Mouse (Mus musculus) v-Abl transformed pro-B cells (cell line): ENCODE data around the gene Kif12.

Experiments used
- in situ Hi-C, 2 experiments: fragments of 400-800 bp; cut with MboI; formaldehyde crosslinking; loops; one replicate each; pipeline ENCODE4 v1.15.1; 2025; ENCODE audit not compliant: unreplicated experiment in 2 of 2

The Kif12 gene

GRCm38 (mm10) chr4:63171969-63172685 lies at the start of gene Kif12:
Kif12 (minus strand) TSS chr4:63172131.
- in situ Hi-C loops, result loop anchor here in 1 of 2 experiments (25.0 kb wide), 1 partner anchor 790 kb away; no protein-coding TSS in a partner anchor

DNA sequence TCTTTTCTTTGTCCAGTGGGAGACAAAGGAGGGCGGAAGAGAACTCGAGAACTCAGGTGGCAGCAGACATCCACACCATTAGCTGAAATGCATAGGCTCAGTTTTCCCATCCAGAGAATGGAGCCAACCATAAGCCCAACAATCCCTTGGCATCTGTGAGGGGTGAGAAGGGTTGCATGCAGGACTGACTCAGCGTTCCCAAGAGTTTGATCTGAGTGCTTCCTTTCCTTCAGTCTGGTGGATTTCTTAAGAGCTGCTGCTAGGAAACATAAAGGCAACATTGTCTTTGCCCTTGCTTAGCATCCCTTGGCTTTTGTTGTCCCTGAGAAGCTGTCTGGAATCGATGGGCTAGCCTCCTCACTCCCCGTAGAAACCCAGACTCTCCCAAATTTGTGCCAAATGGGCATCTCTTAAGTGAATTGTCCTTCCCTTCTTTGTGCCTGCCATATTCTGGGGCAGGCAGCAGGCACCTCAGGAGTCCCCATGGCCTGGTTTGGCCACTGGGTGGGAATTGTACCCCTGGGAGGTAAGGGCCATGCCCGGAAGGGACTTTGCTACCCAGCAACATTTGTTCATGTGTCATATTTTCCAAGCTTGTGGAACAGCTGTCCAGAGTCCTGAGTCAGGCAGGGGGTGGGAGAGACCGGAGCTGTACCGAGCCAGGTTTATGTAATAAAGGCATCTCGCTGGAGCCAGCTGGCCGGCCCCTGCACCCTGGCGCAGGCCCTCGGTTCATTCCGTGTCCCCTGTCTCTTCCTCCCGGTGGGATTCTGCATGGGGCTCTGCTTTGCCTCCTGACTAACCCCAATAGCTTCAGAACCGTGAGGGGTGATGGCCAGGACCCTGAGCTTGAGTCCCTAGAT lies 49.4 kb upstream of the Kif12 start:
- in situ Hi-C loops, result loop anchor here in 1 of 2 experiments (25.0 kb wide), 1 partner anchor 909 kb away; no protein-coding TSS in a partner anchor

DNA sequence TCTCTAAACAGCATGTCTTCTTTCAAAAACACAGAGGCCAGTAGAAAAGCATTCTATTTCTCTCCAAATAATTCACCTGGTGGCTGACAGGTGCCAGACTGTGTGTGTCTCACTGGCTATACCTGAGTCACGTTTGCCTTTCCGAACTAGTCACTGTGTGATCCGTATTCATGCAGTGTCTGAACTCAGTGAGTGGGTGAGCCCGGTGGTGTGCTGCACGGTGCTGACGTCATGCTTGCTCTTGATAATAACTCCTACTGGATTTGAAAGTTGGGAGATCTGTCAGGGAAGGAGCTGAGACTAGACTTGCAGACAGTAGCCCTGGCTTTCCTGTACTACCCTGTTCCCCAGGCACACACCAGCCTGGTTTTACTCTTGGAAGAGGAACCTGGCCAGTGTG lies 47.7 kb upstream of the Kif12 start:
- in situ Hi-C loops, result loop anchor here (5.0 to 25.0 kb wide), 4 partner anchors 37 to 907 kb away; no protein-coding TSS in a partner anchor

- in situ Hi-C loops, result loop anchor here (5.0 to 25.0 kb wide), 4 partner anchors 37 to 907 kb away; no protein-coding TSS in a partner anchor
These were observed 47.1 kb upstream of the Kif12 start for GRCm38 (mm10) chr4:63219059-63219458.

DNA sequence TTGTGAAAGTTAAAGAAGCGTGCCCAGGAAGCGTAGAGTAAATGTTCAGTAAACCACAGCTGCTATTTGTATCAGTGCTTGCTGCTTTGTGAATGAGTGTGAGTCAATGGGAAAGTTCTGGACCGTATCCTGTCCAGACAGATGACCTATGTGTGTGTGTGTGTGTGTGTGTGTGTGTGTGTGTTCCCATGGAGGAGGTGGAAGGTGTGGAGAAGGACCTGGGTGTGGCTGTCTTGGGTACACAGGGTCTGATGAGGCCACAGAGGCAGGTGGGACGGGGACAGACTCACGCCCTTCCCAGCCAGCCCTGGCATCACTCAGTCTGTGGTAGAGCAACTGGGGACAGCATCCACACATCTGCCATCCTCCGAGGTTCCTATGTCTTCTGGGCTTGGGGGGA lies 45.6 kb upstream of the Kif12 start:
- in situ Hi-C loops, result loop anchor here (5.0 to 25.0 kb wide), 4 partner anchors 35 to 905 kb away; no protein-coding TSS in a partner anchor

- in situ Hi-C loops, result loop anchor here (5.0 to 25.0 kb wide), 4 partner anchors 34 to 904 kb away; no protein-coding TSS in a partner anchor
These were observed 44.6 kb upstream of the Kif12 start for GRCm38 (mm10) chr4:63216566-63216965.

DNA sequence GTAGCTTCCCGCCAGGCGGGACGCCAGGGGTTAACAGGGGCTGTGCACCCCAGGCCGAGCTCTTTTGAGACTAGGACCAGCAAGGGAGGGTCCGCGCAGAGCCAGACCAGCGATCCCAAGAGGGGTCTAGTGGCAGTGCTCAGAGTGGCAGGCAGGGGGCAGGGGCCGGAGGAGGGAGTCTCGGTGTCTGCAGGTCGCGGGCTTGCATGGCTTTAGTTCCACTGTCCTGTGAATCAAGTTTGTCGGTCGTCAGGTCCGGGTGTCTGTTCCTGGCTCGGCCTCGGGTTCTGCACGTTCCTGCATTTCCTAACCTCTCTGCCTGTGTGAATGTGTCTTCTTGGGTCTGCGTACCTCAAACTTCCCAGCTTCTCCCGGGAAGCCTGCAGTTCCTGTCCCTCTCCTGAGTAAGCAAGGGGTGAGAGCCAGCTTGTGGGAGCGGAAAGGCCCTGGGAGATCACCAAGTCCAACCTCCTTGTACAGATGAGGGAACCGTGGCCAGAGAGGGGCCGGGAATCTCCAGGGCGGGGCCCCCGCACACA lies 44.1 kb upstream of the Kif12 start:
- in situ Hi-C loops, result loop anchor here (5.0 to 25.0 kb wide), 4 partner anchors 34 to 904 kb away; no protein-coding TSS in a partner anchor

DNA sequence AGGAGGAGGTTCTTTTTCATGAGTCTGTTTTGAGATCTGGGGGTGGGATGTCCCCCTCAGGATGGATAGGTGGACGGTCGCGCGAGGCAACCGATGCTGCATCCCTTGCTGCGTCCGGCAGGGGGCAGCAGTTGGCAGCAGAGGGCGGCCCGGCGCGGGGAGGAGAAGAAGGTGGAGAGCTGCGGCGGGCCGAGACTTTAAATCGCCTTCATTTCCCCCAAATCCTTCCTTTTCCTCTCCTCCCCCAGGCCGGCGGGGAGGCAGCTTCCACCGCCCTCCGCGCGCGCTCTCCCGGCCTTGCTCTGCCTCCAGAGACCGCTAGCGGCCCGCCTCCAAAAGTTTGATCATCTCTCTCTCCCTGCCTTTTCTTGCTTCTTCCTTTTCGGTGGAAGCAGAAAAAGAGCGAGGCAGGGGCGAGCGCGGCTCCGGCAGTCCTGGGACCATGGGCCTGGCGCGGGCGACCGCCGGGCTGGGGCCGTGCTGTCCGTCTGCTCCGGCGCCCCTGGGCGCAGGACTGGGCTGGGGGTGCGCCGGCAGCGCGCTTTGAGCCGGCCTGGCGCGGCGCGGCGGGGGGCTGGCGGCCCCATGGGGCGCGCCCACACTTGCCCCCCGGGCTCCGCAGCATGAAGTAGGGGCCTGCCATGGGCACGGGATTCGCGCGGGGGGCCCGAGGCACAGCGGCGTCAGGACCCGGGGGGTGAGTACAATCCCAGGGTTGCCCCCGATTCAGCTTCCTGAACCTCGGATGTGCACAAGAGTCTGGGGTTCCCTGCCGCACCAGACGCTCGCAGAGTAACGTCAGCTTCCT lies 43.5 kb upstream of the Kif12 start:
- in situ Hi-C loops, result loop anchor here (5.0 to 25.0 kb wide), 4 partner anchors 33 to 903 kb away; no protein-coding TSS in a partner anchor

- in situ Hi-C loops, result loop anchor here in 1 of 2 experiments (10.0 to 25.0 kb wide), 2 partner anchors 351 to 902 kb away; no protein-coding TSS in a partner anchor
These were observed 42.1 kb upstream of the Kif12 start, which contains the start of gene Col27a1 for GRCm38 (mm10) chr4:63213907-63214621. Col27a1 (plus strand) TSS chr4:63214004.

DNA sequence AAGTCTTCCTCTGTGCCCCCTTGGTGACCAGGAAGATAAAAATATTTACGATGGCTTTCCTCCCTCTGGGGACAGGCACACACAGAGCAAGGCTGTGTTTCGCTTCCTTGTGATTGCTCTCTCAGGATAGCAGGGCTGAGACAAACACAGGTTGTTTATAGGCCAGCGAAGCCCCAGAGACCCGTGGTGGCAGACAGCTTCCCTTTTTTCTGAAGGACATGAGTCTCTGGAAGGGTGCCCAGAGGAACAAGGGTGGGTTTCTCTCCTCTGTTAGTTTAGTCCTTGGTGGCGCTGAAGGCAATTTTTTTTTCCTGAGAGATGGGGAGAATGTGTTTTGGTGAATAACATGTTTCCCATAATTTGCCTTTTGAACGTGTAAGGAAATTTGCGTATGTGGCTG lies 33.7 kb upstream of the Kif12 start:
- in situ Hi-C loops, result loop anchor here (5.0 to 25.0 kb wide), 5 partner anchors 202 to 893 kb away; no protein-coding TSS in a partner anchor

- in situ Hi-C loops, result loop anchor here (10.0 to 25.0 kb wide), 3 partner anchors 361 to 892 kb away; no protein-coding TSS in a partner anchor
These were observed 31.9 kb upstream of the Kif12 start for GRCm38 (mm10) chr4:63203874-63204273.

- in situ Hi-C loops, result no loop called here
These were observed 27.4 kb upstream of the Kif12 start for GRCm38 (mm10) chr4:63199366-63199765.

DNA sequence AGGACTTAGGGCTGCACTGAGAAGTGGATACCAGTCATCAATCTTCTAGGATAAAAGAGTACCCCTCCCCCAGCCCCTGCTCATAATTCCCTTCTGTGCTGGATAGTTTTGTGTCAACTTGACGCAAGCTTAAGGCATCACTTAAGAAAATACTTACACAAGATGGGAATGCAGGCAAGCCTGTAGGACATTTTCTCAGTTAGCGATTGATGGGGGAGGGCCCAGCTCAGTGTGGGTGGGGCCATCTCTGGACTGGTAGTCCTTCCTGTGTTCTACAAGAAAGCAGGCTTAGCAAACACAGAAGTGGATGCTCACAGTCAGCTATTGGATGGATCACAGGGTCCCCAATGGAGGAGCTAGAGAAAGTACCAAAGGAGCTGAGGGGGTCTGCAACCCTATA lies 22.4 kb upstream of the Kif12 start:
- in situ Hi-C loops, result no loop called here

GRCm38 (mm10) chr4:63191641-63192040 lies 19.7 kb upstream of the Kif12 start:
- in situ Hi-C loops, result no loop called here

DNA sequence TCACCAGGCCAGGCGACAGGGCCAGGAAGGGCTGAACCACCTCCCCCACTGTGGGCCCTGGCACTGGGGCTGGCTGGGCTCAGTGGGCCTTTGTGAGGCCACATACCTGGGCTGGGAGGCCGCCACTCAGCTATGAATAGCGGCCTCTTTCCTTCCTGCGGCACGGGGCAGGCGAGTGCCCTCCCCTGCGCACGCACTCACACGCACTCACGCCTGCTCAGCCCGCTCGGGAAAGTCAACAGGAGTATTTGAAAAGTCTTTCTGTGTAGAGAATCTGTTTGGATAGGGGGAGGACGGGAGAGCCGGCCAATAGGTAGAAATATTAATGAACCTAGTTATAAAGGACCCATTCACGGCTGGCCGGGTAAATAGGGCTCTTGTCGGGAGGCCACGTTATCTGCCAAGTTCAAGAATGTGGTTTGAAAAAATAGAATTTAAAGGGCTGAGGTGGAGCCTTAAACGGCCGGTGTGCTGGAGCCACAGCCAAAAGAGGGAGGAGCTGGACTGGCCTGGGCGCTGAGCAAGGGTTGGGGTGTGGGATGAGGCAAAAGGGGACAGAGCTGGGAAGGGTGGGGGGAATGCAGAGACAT lies 14.4 kb upstream of the Kif12 start:
- in situ Hi-C loops, result no loop called here

DNA sequence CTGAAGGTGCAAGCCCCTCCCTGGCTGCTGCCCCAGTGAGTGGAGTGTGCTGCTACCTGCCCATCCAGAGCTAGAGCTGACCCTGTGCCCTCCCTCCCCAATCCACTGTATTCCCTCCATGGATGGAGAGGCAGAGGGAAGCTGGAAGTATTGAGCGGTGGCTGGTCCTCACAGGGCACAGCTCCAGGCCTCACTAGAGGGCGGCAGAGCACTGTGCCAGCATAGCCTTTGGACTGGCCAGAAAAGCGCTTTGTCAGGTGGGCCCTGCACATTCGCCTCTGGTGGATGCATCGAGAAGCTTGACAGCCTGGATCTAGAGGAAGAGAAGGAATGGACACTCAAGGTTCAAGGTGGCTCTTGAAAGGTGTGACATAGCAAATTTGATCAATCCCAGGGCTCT lies 9.6 kb upstream of the Kif12 start:
- in situ Hi-C loops, result loop anchor here (5.0 kb wide), 2 partner anchors 36 to 126 kb away; no protein-coding TSS in a partner anchor

- in situ Hi-C loops, result loop anchor here in 1 of 2 experiments (25.0 kb wide), 1 partner anchor 791 kb away; no protein-coding TSS in a partner anchor
These were observed 809 bp downstream of the Kif12 start for GRCm38 (mm10) chr4:63171122-63171521.

DNA sequence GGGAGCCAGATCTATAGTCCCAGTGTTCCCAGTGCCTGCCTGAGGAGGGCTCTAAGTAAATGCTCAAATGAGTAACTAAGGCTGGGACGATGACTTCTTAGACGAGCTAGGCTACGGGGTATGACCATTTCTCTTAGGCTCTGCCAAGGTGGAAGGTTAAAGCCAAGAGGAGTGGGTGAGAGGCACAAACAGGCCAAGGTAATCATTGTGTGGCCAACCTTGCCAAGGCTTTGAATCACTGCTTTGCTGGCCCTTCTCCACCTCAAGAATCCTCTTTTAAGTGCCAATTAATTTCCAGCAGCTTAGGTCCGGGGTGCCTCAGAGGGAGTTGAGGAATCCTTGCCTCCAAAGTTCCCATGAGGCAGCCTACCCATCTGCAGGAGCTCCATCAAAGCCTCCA lies 1.9 kb downstream of the Kif12 start:
- in situ Hi-C loops, result loop anchor here in 1 of 2 experiments (25.0 kb wide), 1 partner anchor 792 kb away; no protein-coding TSS in a partner anchor
